Mouse (Mus musculus) forebrain, postnatal 0 days (tissue): ENCODE data around the gene Ifna5. TPM values are rescaled to one million over a fixed set of nuclear protein-coding genes. Genes with fewer than 3 reads are reported as not detected.

ENCODE experiments used
- ATAC-seq: fragments of 200-750 bp; cut with Nextera tagmentation; 2 replicates; pipeline ENCODE4 v1.8.0; 2017; ENCODE audit warnings: mild to moderate bottlenecking, moderate library complexity
- DNase-seq: peaks from one replicate; pipeline ENCODE4 v3.0.0-alpha.2; 2015
- H3K27ac ChIP-seq: fragments of 300-500 bp; sonication (generic); 2 replicates; pipeline ENCODE4 v1.5.1; 2014; ENCODE audit warnings: low read depth, mild to moderate bottlenecking, antibody characterized with exemption, low read length, moderate library complexity, mixed read lengths
- H3K27me3 ChIP-seq: fragments of 300-500 bp; sonication (generic); 2 replicates; pipeline ENCODE4 v1.6.1; 2014; ENCODE audit warnings: mild to moderate bottlenecking, low read length, mixed read lengths; ENCODE audit not compliant: insufficient read depth
- H3K36me3 ChIP-seq: fragments of 300-500 bp; sonication (generic); 2 replicates; pipeline ENCODE4 v1.6.1; 2014; ENCODE audit warnings: mild to moderate bottlenecking, moderate library complexity; ENCODE audit not compliant: insufficient read depth
- H3K4me1 ChIP-seq: fragments of 300-500 bp; sonication (generic); 2 replicates; pipeline ENCODE4 v1.6.1; 2014; ENCODE audit warnings: antibody characterized with exemption; ENCODE audit not compliant: insufficient read depth
- H3K4me2 ChIP-seq: fragments of 300-500 bp; sonication (generic); 2 replicates; pipeline ENCODE4 v1.6.1; 2014; ENCODE audit warnings: low read depth, mild to moderate bottlenecking, moderate library complexity
- H3K4me3 ChIP-seq: fragments of 300-500 bp; sonication (generic); 2 replicates; pipeline ENCODE4 v1.5.1; 2014; ENCODE audit warnings: low read depth, low read length, mixed read lengths
- H3K9ac ChIP-seq: fragments of 300-500 bp; sonication (generic); 2 replicates; pipeline ENCODE4 v1.6.1; 2014; ENCODE audit warnings: mild to moderate bottlenecking
- H3K9me3 ChIP-seq: fragments of 300-500 bp; sonication (generic); 2 replicates; pipeline ENCODE4 v1.6.1; 2016; ENCODE audit warnings: low read length
- CTCF ChIP-seq: sonication (generic); IDR thresholded peaks from 2 replicates; pipeline ENCODE4 v1.5.1; 2016; ENCODE audit warnings: antibody characterized with exemption, control low read depth, low read depth
- WGBS: fragments of 180-500 bp; shearing (Covaris S2); extraction: QIAGEN DNeasy Blood & Tissue Kit; methylation state at CpG from one replicate; pipeline ENCODE4 v1.1.7; 2014; 5-methylcytosine and 5-hydroxymethylcytosine counted together
- polyA plus RNA-seq: library from polyadenylated mRNA; unstranded; fragments of >200 nt; fragmentation: Nextera tagmentation; extraction: Ambion mirVana; gene quantifications from 2 replicates; pipeline ENCODE4 v1.2.1, GENCODE M21; 2015
- total RNA-seq: library from RNA; depleted of rRNA; stranded (reverse); fragments of >200 nt; gene quantifications from 2 replicates; pipeline ENCODE4 v1.2.3, GENCODE M21; 2014

Ifna5 gene
- total and polyA plus RNA-seq, 2 experiments from 2014 or later: not detected

GRCm38 (mm10) chr4:88865011-88865569 lies 29.8 kb downstream of the Ifna5 start:
- DNase-seq: no peak
- H3K27ac ChIP-seq: no peak overlapping the region
- 66% methylated on average over 6 of the region's 6 CpGs for WGBS
- H3K27me3 ChIP-seq: no peaks in the 10 kb centered on the region
- no peak overlapping the region for H3K4me3 ChIP-seq
- no peak for ATAC-seq
- no peak overlapping the region for H3K9ac ChIP-seq
- no peaks in the 10 kb centered on the region for H3K4me1 ChIP-seq
- no peak overlapping the region for H3K4me2 ChIP-seq
- no peak for TF ChIP-seq CTCF
- H3K36me3 ChIP-seq: no peaks in the 10 kb centered on the region
- no peaks in the 10 kb centered on the region for H3K9me3 ChIP-seq

- WGBS: under 1% methylated on average over 8 of the region's 8 CpGs
- peak; percentile 85 for DNase-seq
- H3K36me3 ChIP-seq: no peaks in the 10 kb centered on the region
- peak overlapping the region; percentile 75 for H3K4me2 ChIP-seq
- no peaks in the 10 kb centered on the region for H3K9me3 ChIP-seq
- H3K27me3 ChIP-seq: no peaks in the 10 kb centered on the region
- ATAC-seq: peak; percentile 85
- no peaks in the 10 kb centered on the region for H3K4me1 ChIP-seq
- H3K27ac ChIP-seq: no peak overlapping the region
- peak; percentile 94 for TF ChIP-seq CTCF
- peak overlapping the region; percentile 41 for H3K4me3 ChIP-seq
- H3K9ac ChIP-seq: no peak overlapping the region
Observed at GRCm38 (mm10) chr4:88867366-88867925, 32.1 kb downstream of the Ifna5 start.

- Histone ChIP-seq H3K36me3 (no peaks in the 10 kb centered on the region), H3K9ac (peak overlapping the region; percentile 43), H3K27ac (no peak overlapping the region), H3K9me3 (no peaks in the 10 kb centered on the region), H3K4me3 (peak overlapping the region; percentile 41), H3K4me1 (no peaks in the 10 kb centered on the region), H3K4me2 (peak overlapping the region; percentile 75), H3K27me3 (no peaks in the 10 kb centered on the region)
- WGBS: 8% methylated on average over 31 of the region's 31 CpGs
- peak; percentile 72 for ATAC-seq
- DNase-seq: peak; percentile 62
- TF ChIP-seq CTCF: no peak
Observed at GRCm38 (mm10) chr4:88867926-88868911, 32.9 kb downstream of the Ifna5 start.

GRCm38 (mm10) chr4:88872691-88873090 lies 37.4 kb downstream of the Ifna5 start:
- Histone ChIP-seq H3K36me3 (no peaks in the 10 kb centered on the region), H3K27ac (no peak overlapping the region), H3K27me3 (no peaks in the 10 kb centered on the region), H3K9me3 (no peaks in the 10 kb centered on the region), H3K4me1 (no peaks in the 10 kb centered on the region), H3K9ac (no peak overlapping the region), H3K4me2 (no peak overlapping the region), H3K4me3 (no peak overlapping the region)
- ATAC-seq: no peak
- TF ChIP-seq CTCF: peak; percentile 79
- 0% methylated on average over 2 of the region's 2 CpGs for WGBS
- peak; percentile 63 for DNase-seq

- Histone ChIP-seq H3K27me3 (no peaks in the 10 kb centered on the region), H3K27ac (no peak overlapping the region), H3K36me3 (no peaks in the 10 kb centered on the region), H3K4me1 (no peaks in the 10 kb centered on the region), H3K4me2 (no peak overlapping the region), H3K9ac (no peak overlapping the region), H3K9me3 (no peaks in the 10 kb centered on the region), H3K4me3 (no peak overlapping the region)
- 84% methylated on average over 3 of the region's 4 CpGs for WGBS
- ATAC-seq: no peak
- no peak for TF ChIP-seq CTCF
- DNase-seq: no peak
Observed at GRCm38 (mm10) chr4:88875435-88876095, 40.2 kb downstream of the Ifna5 start.

GRCm38 (mm10) chr4:88876520-88876919 lies 41.2 kb downstream of the Ifna5 start:
- H3K27me3 ChIP-seq: no peaks in the 10 kb centered on the region
- no peak overlapping the region for H3K9ac ChIP-seq
- 85% methylated on average over 4 of the region's 4 CpGs for WGBS
- no peak overlapping the region for H3K4me2 ChIP-seq
- no peak for DNase-seq
- H3K4me3 ChIP-seq: no peak overlapping the region
- no peaks in the 10 kb centered on the region for H3K36me3 ChIP-seq
- no peak for TF ChIP-seq CTCF
- no peak for ATAC-seq
- no peaks in the 10 kb centered on the region for H3K4me1 ChIP-seq
- H3K9me3 ChIP-seq: no peaks in the 10 kb centered on the region
- no peak overlapping the region for H3K27ac ChIP-seq
